Mouse (Mus musculus) forebrain, embryonic 11.5 days (tissue): ENCODE data around the gene A530064D06Rik. TPM values are rescaled to one million over a fixed set of nuclear protein-coding genes. Genes with fewer than 3 reads are reported as not detected.

ENCODE experiments used
- ATAC-seq: fragments of 200-750 bp; cut with Nextera tagmentation; replicated peaks from 2 replicates; pipeline ENCODE4 v1.8.0; 2017; ENCODE audit warnings: moderate TSS enrichment; ENCODE audit not compliant: low FRiP score
- DNase-seq: peaks from one replicate; pipeline ENCODE4 v3.0.0-alpha.2; 2017; ENCODE audit warnings: low spot score
- H3K27ac ChIP-seq: fragments of 300-500 bp; sonication (generic); 2 replicates; pipeline ENCODE4 v1.5.1; 2014; ENCODE audit warnings: low read depth, low read length
- H3K27me3 ChIP-seq: fragments of 300-500 bp; sonication (generic); 2 replicates; pipeline ENCODE4 v1.6.1; 2014; ENCODE audit warnings: mild to moderate bottlenecking, low read length, mixed read lengths; ENCODE audit not compliant: control insufficient read depth, insufficient read depth
- H3K36me3 ChIP-seq: fragments of 300-500 bp; sonication (generic); 2 replicates; pipeline ENCODE4 v1.6.1; 2014; ENCODE audit warnings: mild to moderate bottlenecking, low read length, moderate library complexity, mixed read lengths; ENCODE audit not compliant: control insufficient read depth, insufficient read depth
- H3K4me1 ChIP-seq: fragments of 300-500 bp; sonication (generic); replicated peaks from 2 replicates; pipeline ENCODE4 v1.6.1; 2014; ENCODE audit warnings: low read length, mixed read lengths; ENCODE audit not compliant: control insufficient read depth, insufficient read depth
- H3K4me2 ChIP-seq: fragments of 300-500 bp; sonication (generic); 2 replicates; pipeline ENCODE4 v1.6.1; 2014; ENCODE audit warnings: low read depth, mild to moderate bottlenecking, low read length, moderate library complexity, mixed read lengths; ENCODE audit not compliant: severe bottlenecking
- H3K4me3 ChIP-seq: fragments of 300-500 bp; sonication (generic); 2 replicates; pipeline ENCODE4 v1.5.1; 2014; ENCODE audit warnings: low read depth, low read length
- H3K9ac ChIP-seq: fragments of 300-500 bp; sonication (generic); 2 replicates; pipeline ENCODE4 v1.6.1; 2014; ENCODE audit warnings: low read length
- H3K9me3 ChIP-seq: fragments of 300-500 bp; sonication (generic); 2 replicates; pipeline ENCODE4 v1.6.1; 2016; ENCODE audit warnings: low read length, mixed read lengths; ENCODE audit not compliant: control insufficient read depth
- WGBS: fragments of 180-500 bp; shearing (Covaris S2); extraction: QIAGEN DNeasy Blood & Tissue Kit; methylation state at CpG from one replicate; pipeline ENCODE4 v1.1.7; 2014; 5-methylcytosine and 5-hydroxymethylcytosine counted together
- polyA plus RNA-seq: library from polyadenylated mRNA; unstranded; fragments of >200 nt; fragmentation: Nextera tagmentation; extraction: Ambion mirVana; gene quantifications from 2 replicates; pipeline ENCODE4 v1.2.1, GENCODE M21; 2014

A530064D06Rik gene
- polyA plus RNA-seq, 1 experiment from 2014 or later: not detected

DNA sequence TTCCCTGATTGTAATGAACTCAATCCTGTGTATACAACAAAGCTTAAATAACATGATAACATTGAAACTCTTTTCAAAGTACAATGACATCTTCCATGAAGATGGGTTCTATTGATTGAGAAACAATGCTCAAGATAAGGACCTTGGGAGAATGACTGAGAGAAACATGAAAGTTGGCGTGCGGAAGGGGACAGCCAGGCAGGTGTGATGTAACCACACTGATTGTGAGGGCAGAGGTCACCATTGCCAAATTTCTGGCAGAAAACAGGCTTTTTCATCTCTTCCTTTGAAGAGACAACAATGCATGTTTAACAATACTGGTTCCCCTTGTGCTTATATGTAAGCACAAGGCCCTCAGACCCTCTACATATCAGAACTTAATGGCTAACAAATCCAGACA is 34.3 kb downstream of the A530064D06Rik start:
- Histone ChIP-seq H3K4me2 (no peak overlapping the region), H3K9me3 (no peaks in the 10 kb centered on the region), H3K27me3 (no peaks in the 10 kb centered on the region), H3K4me1 (no peaks in the 10 kb centered on the region), H3K4me3 (no peak overlapping the region), H3K36me3 (no peaks in the 10 kb centered on the region), H3K27ac (no peak overlapping the region), H3K9ac (no peak overlapping the region)
- ATAC-seq (no peak), DNase-seq (no peak)
- WGBS: 89% methylated on average over 2 of the region's 2 CpGs

GRCm38 (mm10) chr17:48120456-48120855 is 46.6 kb downstream of the A530064D06Rik start:
- DNase-seq (peak; percentile 41), ATAC-seq (no peak)
- 92% methylated on average over 20 of the region's 20 CpGs for WGBS
- H3K36me3 ChIP-seq: no peaks in the 10 kb centered on the region
- no peak overlapping the region for H3K4me2 ChIP-seq
- H3K9ac ChIP-seq: no peak overlapping the region
- H3K27me3 ChIP-seq: no peaks in the 10 kb centered on the region; the same call in 1 of the 2 replicates
- no peak overlapping the region for H3K27ac ChIP-seq
- no peaks in the 10 kb centered on the region for H3K4me1 ChIP-seq
- H3K9me3 ChIP-seq: no peaks in the 10 kb centered on the region
- H3K4me3 ChIP-seq: no peak overlapping the region

DNA sequence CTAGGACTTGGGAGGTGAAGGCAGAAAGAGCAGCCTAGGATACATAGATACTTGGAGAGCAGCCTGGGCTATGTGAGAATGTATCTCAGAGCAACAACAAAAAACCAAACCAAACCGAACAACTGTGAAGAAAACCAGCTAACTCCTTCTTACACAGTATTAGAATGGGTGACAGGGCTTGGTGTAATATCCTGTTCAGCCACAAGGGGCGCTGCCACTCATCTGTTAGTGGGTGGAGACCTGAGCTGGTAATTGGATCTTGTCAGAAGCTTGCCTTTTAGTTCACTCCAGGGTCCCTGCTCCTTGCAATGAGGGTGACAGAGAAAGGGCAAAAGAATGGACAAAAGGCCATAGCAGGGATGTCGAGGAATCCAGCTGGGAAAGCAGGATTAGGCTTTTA is 47.4 kb downstream of the A530064D06Rik start:
- DNase-seq: peak; percentile 89
- Histone ChIP-seq H3K27me3 (no peaks in the 10 kb centered on the region), H3K36me3 (no peaks in the 10 kb centered on the region), H3K4me1 (no peaks in the 10 kb centered on the region), H3K4me2 (no peak overlapping the region), H3K9me3 (no peaks in the 10 kb centered on the region), H3K4me3 (no peak overlapping the region), H3K27ac (no peak overlapping the region), H3K9ac (no peak overlapping the region)
- ATAC-seq: no peak; the same call in 1 of the 2 replicates
- WGBS: 21% methylated on average over 3 of the region's 3 CpGs

DNA sequence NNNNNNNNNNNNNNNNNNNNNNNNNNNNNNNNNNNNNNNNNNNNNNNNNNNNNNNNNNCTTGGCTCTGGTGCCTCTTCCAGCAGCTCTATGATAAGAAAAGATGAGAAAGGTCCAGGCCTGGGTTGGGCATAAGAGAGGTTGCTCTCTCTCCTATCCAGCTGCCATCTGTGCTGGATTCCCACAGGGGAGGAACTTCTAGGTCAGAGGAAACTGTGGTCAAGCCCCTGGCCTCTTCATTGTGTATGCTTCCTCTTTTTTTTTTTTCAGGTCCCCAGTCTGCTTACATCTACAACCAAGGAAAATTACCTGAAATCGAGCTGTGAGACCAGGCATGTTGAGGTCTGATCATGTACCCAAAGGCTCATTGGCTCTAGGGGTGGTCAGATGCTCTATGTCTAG is 48.5 kb downstream of the A530064D06Rik start:
- H3K4me1 ChIP-seq: no peaks in the 10 kb centered on the region
- DNase-seq (peak; percentile 19), ATAC-seq (no peak)
- no peaks in the 10 kb centered on the region for H3K27me3 ChIP-seq
- H3K4me3 ChIP-seq: no peak overlapping the region
- H3K4me2 ChIP-seq: no peak overlapping the region
- 56% methylated on average over 1 of the region's 1 CpGs for WGBS
- H3K9me3 ChIP-seq: peaks cover 2% of the 10 kb centered on the region; the same call in 1 of the 2 replicates
- no peak overlapping the region for H3K9ac ChIP-seq
- no peak overlapping the region for H3K27ac ChIP-seq
- H3K36me3 ChIP-seq: no peaks in the 10 kb centered on the region

DNA sequence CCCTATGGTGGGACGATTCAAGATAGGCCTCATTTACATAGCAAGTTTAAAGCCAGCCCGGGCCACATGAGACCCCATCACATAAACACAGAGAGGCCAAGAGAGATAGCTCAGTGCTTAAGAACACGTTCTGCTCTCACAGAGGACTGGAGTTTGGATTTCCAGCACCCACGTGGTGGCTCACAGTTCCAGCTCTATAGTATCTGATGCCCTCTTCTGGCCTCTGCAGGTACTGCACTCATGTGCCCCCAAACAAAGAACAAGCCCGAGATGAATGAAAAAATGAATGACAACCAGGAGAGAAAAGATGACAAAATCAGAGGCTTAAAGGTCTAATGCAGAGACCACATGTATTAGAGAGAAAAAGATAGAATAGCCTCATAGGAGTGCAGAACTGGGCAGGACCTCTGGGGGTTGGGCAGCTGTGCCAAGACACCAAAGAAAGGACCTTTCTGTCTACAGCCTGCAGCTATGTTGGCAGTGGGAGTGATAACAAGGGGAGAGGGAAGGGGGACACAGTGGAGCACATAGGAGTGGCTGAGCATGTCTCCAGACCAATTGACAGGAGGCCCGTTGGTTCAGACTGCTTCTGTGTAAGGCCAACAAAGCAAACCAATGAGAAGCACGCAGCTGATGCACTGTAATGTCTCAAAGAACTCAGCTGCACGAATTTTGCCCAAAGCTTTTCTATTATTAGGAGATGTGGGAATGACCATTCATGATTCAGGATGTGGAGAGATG is 56.4 kb downstream of the A530064D06Rik start:
- H3K27me3 ChIP-seq: no peaks in the 10 kb centered on the region
- H3K27ac ChIP-seq: no peak overlapping the region
- ATAC-seq (no peak; the same call in 1 of the 2 replicates), DNase-seq (peak; percentile 74)
- no peak overlapping the region for H3K9ac ChIP-seq
- H3K4me3 ChIP-seq: no peak overlapping the region
- 53% methylated on average over 8 of the region's 8 CpGs for WGBS
- no peak overlapping the region for H3K4me2 ChIP-seq
- H3K9me3 ChIP-seq: peaks cover 3% of the 10 kb centered on the region; the same call in 1 of the 2 replicates
- no peaks in the 10 kb centered on the region for H3K4me1 ChIP-seq
- H3K36me3 ChIP-seq: no peaks in the 10 kb centered on the region

DNA sequence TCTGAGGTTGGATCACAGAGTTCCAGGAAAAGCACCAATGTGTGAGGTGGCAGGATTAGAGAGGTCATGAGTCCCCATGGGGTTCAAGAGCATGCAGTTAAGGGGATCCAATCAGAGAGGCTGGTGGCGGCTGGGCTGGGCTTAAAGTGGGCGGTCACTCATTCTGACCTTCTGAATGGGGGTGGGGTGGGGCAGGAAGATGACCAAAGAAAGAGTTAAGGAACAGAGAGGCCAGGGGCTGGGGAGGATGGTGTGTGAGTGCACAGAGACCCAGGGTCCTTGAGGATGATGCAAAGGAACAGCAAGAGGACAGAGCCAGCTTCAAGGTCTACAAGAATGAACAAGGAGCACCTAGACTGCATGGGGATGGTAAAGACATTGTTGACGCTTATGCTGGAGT is 58.6 kb downstream of the A530064D06Rik start:
- Histone ChIP-seq H3K9me3 (peaks cover 1% of the 10 kb centered on the region; the same call in 1 of the 2 replicates), H3K4me1 (no peaks in the 10 kb centered on the region), H3K27me3 (no peaks in the 10 kb centered on the region), H3K9ac (no peak overlapping the region), H3K4me2 (no peak overlapping the region), H3K36me3 (no peaks in the 10 kb centered on the region), H3K27ac (no peak overlapping the region), H3K4me3 (no peak overlapping the region)
- no peak for ATAC-seq
- DNase-seq: no peak
- WGBS: 69% methylated on average over 3 of the region's 3 CpGs

DNA sequence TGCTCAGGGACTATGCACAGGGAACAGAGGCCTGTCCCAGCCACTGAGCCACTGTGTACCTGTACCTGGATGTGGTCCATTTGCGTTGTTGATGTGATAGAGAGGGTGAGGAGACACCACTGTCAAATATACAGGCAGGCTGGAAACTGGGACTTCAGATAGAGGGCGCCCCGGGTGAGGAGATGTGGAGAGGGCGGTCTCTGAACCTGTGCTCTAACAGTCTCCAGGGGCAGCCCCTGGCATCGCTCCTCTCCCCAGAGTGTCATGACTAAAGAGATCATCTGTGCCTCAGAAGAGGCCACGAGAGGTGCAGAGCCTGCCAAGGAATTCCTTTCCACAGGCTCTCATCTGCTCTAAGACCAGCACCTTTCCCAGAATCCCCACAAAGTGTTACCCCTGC is 59.2 kb downstream of the A530064D06Rik start:
- no peak overlapping the region for H3K27ac ChIP-seq
- no peak overlapping the region for H3K4me2 ChIP-seq
- WGBS: 64% methylated on average over 6 of the region's 6 CpGs
- no peaks in the 10 kb centered on the region for H3K4me1 ChIP-seq
- no peak overlapping the region for H3K9ac ChIP-seq
- H3K36me3 ChIP-seq: no peaks in the 10 kb centered on the region
- DNase-seq (no peak), ATAC-seq (no peak)
- H3K9me3 ChIP-seq: no peaks in the 10 kb centered on the region
- H3K27me3 ChIP-seq: no peaks in the 10 kb centered on the region
- no peak overlapping the region for H3K4me3 ChIP-seq

- no peak overlapping the region for H3K27ac ChIP-seq
- DNase-seq (no peak), ATAC-seq (no peak)
- H3K36me3 ChIP-seq: no peaks in the 10 kb centered on the region
- H3K4me3 ChIP-seq: no peak overlapping the region
- H3K4me2 ChIP-seq: no peak overlapping the region
- no peak overlapping the region for H3K9ac ChIP-seq
- WGBS: 54% methylated on average over 4 of the region's 4 CpGs
- no peaks in the 10 kb centered on the region for H3K4me1 ChIP-seq
- no peaks in the 10 kb centered on the region for H3K27me3 ChIP-seq
- no peaks in the 10 kb centered on the region for H3K9me3 ChIP-seq
Observed at GRCm38 (mm10) chr17:48107333-48107732, 59.7 kb downstream of the A530064D06Rik start.
